Mouse (Mus musculus) bone marrow, adult 2 months (tissue): ENCODE data around the gene Chka.

Source experiments
- CTCF ChIP-seq: fragments of 200-500 bp; IDR thresholded peaks from 2 replicates; pipeline ENCODE4 v1.5.1; 2011; ENCODE audit warnings: low read length, control low read depth; ENCODE audit not compliant: control insufficient read depth, insufficient read depth
- POLR2A ChIP-seq: fragments of 200-500 bp; IDR thresholded peaks from 2 replicates; pipeline ENCODE4 v1.6.1; 2011; ENCODE audit warnings: low read depth, mild to moderate bottlenecking, control low read depth, low read length, borderline replicate concordance; ENCODE audit not compliant: control insufficient read depth

GRCm38 (mm10) chr19:3927989-3928388 lies 76.4 kb downstream of the Chka start:
- TF ChIP-seq CTCF: no peak
- no peak for TF ChIP-seq POLR2A
